In genomic region chr15:102100161-102100981, GRCm38 (mm10) we compare ENCODE assay signal across 8 mouse cellular contexts. TPM values are rescaled to one million over a fixed set of nuclear protein-coding genes. Genes with fewer than 3 reads are reported as not detected.
DNase-seq lines count a peak whose midpoint lies in the region; ATAC-seq and TF ChIP-seq lines count a peak whose summit lies in the region.

Gene Tns2, plus strand, starts transcription at chr15:102100413.

- H3K4me1 ChIP-seq in cerebellum, adult 2 months (ENCODE audit: control insufficient read depth, insufficient read depth, low read length) = no peaks in the 10 kb centered on the region
- H3K4me1 ChIP-seq in hindbrain, embryonic 13.5 days (replicated peaks) = peaks cover 65% of the 10 kb centered on the region

- no peak for TF ChIP-seq CTCF in cerebellum, adult 2 months (IDR thresholded peaks at IDR 0.05; ENCODE audit: borderline replicate concordance, insufficient read depth, low read depth, low read length)

- H3K27me3 ChIP-seq in cerebellum, adult 2 months (ENCODE audit: control insufficient read depth, insufficient read depth, low read length) = no peaks in the 10 kb centered on the region
- peaks cover 77% of the 10 kb centered on the region for H3K27me3 ChIP-seq in hindbrain, embryonic 13.5 days

- WGBS in cerebellum, adult 2 months = 2% methylated on average over 79 of the region's 82 CpGs
- WGBS in hindbrain, embryonic 13.5 days = 2% methylated on average over 42 of the region's 82 CpGs

- DNase-seq in NIH3T3 (ENCODE audit: low read depth) = peak; percentile 91
- peak; percentile 78 for DNase-seq in cerebellum, adult 2 months
- peak; percentile 57 to 71 for DNase-seq in frontal cortex, postnatal 10 days (ENCODE audit: low spot score in 2 of 2)
- peak; percentile 77 to 79 for DNase-seq in layer of hippocampus, postnatal 36 days
- peak; percentile 86 to 92 for DNase-seq in lung, postnatal 4 days
- DNase-seq in retina, postnatal 7 days (ENCODE audit: low read depth, low spot score) = peak; percentile 72
- DNase-seq in urinary bladder, postnatal 36 days (ENCODE audit: low spot score in 2 of 2) = peak; percentile 77 to 91

- H3K9ac ChIP-seq in hindbrain, embryonic 13.5 days = peak within 1 kb of the TSS; percentile 74

- H3K27ac ChIP-seq in cerebellum, adult 2 months (ENCODE audit: insufficient read depth, low read length) = peak within 1 kb of the TSS; percentile 19; the same call in 1 of the 2 replicates
- H3K27ac ChIP-seq in hindbrain, embryonic 13.5 days = peak within 1 kb of the TSS; percentile 82

- H3K36me3 ChIP-seq in hindbrain, embryonic 13.5 days = peaks cover 27% of the 10 kb centered on the region

- TF ChIP-seq POLR2A in cerebellum, adult 2 months (IDR thresholded peaks at IDR 0.05; ENCODE audit: borderline replicate concordance, insufficient read depth, low read length) = no peak

- peak within 1 kb of the TSS; percentile 81 for H3K4me2 ChIP-seq in hindbrain, embryonic 13.5 days

- H3K9me3 ChIP-seq in hindbrain, embryonic 13.5 days = no peaks in the 10 kb centered on the region

- 0 out of 2 replicates have a peak, but pooled peaks have one; percentile 18 for ATAC-seq in hindbrain, embryonic 13.5 days (ENCODE audit: low FRiP score)

- H3K4me3 ChIP-seq in cerebellum, adult 2 months (replicated peaks; ENCODE audit: insufficient read depth, low read depth, low read length) = peak within 1 kb of the TSS; percentile 66
- peak within 1 kb of the TSS; percentile 54 for H3K4me3 ChIP-seq in hindbrain, embryonic 13.5 days

RNA-seq across cellular contexts. Expression of gene Tns2, which starts in this region (rescaled TPM):
- 33.6 and 33.7 TPM in 2 replicates for polyA plus RNA-seq in cerebellum, adult 2 months (2012; rRNA removed)
- polyA plus RNA-seq in hindbrain, embryonic 13.5 days (2015; fragmentation: Nextera tagmentation; extraction: Ambion mirVana) = 8.3 and 9.3 TPM in 2 replicates
- 10 to 100 TPM; 10.7 to 22.0 TPM for total RNA-seq in layer of hippocampus, postnatal 36 days (2021)

Comparison
In these comparisons a context has a peak if more than half of its experiments do, and no peak if none do; other contexts are left out.
1. Peak in every context shown above with its lines: DNase-seq, ATAC-seq, H3K4me3 ChIP-seq and H3K27ac ChIP-seq.